In genomic region chrX:48432599-48433526, GRCm38 (mm10) we compare ENCODE assay signal across 13 mouse cellular contexts. TPM values are rescaled to one million over a fixed set of nuclear protein-coding genes. Genes with fewer than 3 reads are reported as not detected.
DNase-seq lines count a peak whose midpoint lies in the region; ATAC-seq and TF ChIP-seq lines count a peak whose summit lies in the region.
"Had no signal": no experiment of that assay in that cellular context is flagged by ENCODE, and none has a peak within 500 bp of the region (broad histone marks: within the 10 kb centered on the region; RNA-seq: fewer than 3 reads in every experiment).

No protein-coding gene starts in this region.

- TF ChIP-seq CTCF in heart, postnatal 0 days (IDR thresholded peaks at IDR 0.05; ENCODE audit: low read depth) = no peak
- TF ChIP-seq CTCF in liver, postnatal 0 days (IDR thresholded peaks at IDR 0.05; ENCODE audit: low read depth) = no peak

- WGBS in heart, postnatal 0 days = 63% methylated on average over 15 of the region's 15 CpGs
- 45% methylated on average over 15 of the region's 15 CpGs for WGBS in liver, postnatal 0 days (ENCODE audit: insufficient replicate concordance)

- no peak for TF ChIP-seq EP300 in heart, postnatal 0 days (IDR thresholded peaks at IDR 0.05; ENCODE audit: low read depth)
- TF ChIP-seq EP300 in liver, postnatal 0 days (IDR thresholded peaks at IDR 0.05; ENCODE audit: low read depth) = no peak

- 0 out of 2 replicates have a peak overlapping the region, but pooled peaks have one; percentile 15 for H3K4me2 ChIP-seq in heart, postnatal 0 days (ENCODE audit: low read depth, low read length)
- H3K4me2 ChIP-seq in liver, postnatal 0 days (ENCODE audit: low read depth, low read length) = peak overlapping the region; percentile 52
- H3K4me2 ChIP-seq: limb, embryonic 15.5 days; neural tube, embryonic 15.5 days had no signal

- no peak for ATAC-seq in heart, postnatal 0 days (ENCODE audit: insufficient read depth, low read depth)
- ATAC-seq in granulocyte monocyte progenitor cell, adult 5-6 weeks (replicated peaks; ENCODE audit: poor library complexity, severe bottlenecking) = 0 out of 2 replicates have a peak, but pooled peaks have one; percentile 5
- ATAC-seq in liver, postnatal 0 days = 0 out of 2 replicates have a peak, but pooled peaks have one; percentile 5
- ATAC-seq: forebrain, embryonic 14.5 days had no signal

- no peak overlapping the region; the same call in 1 of the 2 replicates for H3K4me3 ChIP-seq in heart, postnatal 0 days (ENCODE audit: low read depth, low read length)
- peak overlapping the region; percentile 19; the same call in 1 of the 2 replicates for H3K4me3 ChIP-seq in liver, postnatal 0 days (ENCODE audit: low read depth, low read length)
- H3K4me3 ChIP-seq: gastrocnemius, adult 2 months; limb, embryonic 15.5 days; neural tube, embryonic 15.5 days had no signal

- no peaks in the 10 kb centered on the region for H3K36me3 ChIP-seq in heart, postnatal 0 days (replicated peaks; ENCODE audit: control insufficient read depth, insufficient read depth, low read length)
- H3K36me3 ChIP-seq in liver, postnatal 0 days (replicated peaks; ENCODE audit: insufficient read depth, low read length) = no peaks in the 10 kb centered on the region
- H3K36me3 ChIP-seq: limb, embryonic 15.5 days; neural tube, embryonic 15.5 days had no signal

- 0 out of 2 replicates have a peak, but pooled peaks cover 4% of the 10 kb centered on the region for H3K4me1 ChIP-seq in heart, postnatal 0 days (ENCODE audit: control insufficient read depth, insufficient read depth)
- peaks cover 7% of the 10 kb centered on the region; the same call in 1 of the 2 replicates for H3K4me1 ChIP-seq in liver, postnatal 0 days (ENCODE audit: insufficient read depth)
- H3K4me1 ChIP-seq: neural tube, embryonic 15.5 days had no signal

- DNase-seq in heart, postnatal 0 days (ENCODE audit: low spot score) = no peak
- DNase-seq in heart, postnatal 25 days (ENCODE audit: low spot score) = no peak
- peak; percentile 54 for DNase-seq in ES-CJ7 (ENCODE audit: low read depth, low spot score)
- DNase-seq in liver, postnatal 0 days = no peak
- DNase-seq in gastrocnemius, postnatal 14 days = no peak
- no peak for DNase-seq in adrenal gland, postnatal 10 days
- DNase-seq in embryo, embryonic 11 days = no peak
- DNase-seq: cerebellum, postnatal 36 days had no signal

- H3K9me3 ChIP-seq in heart, postnatal 0 days (replicated peaks; ENCODE audit: control insufficient read depth, low read length) = no peaks in the 10 kb centered on the region
- no peaks in the 10 kb centered on the region for H3K9me3 ChIP-seq in liver, postnatal 0 days (ENCODE audit: low read length)
- H3K9me3 ChIP-seq: limb, embryonic 15.5 days; neural tube, embryonic 15.5 days had no signal

- H3K27ac ChIP-seq in heart, postnatal 0 days (ENCODE audit: low read depth) = peak overlapping the region; percentile 34; the same call in 1 of the 2 replicates
- peak overlapping the region; percentile 70 for H3K27ac ChIP-seq in liver, postnatal 0 days (ENCODE audit: low read depth)
- H3K27ac ChIP-seq: gastrocnemius, adult 2 months; limb, embryonic 15.5 days; neural tube, embryonic 15.5 days had no signal

- no peaks in the 10 kb centered on the region for H3K27me3 ChIP-seq in heart, postnatal 0 days (ENCODE audit: control insufficient read depth, insufficient read depth, low read length)
- H3K27me3 ChIP-seq in liver, postnatal 0 days (ENCODE audit: insufficient read depth, low read length) = no peaks in the 10 kb centered on the region
- H3K27me3 ChIP-seq: limb, embryonic 15.5 days; neural tube, embryonic 15.5 days had no signal

- no peak overlapping the region for H3K9ac ChIP-seq in heart, postnatal 0 days (replicated peaks; ENCODE audit: low read depth, low read length)
- no peak overlapping the region for H3K9ac ChIP-seq in liver, postnatal 0 days (replicated peaks)
- H3K9ac ChIP-seq: limb, embryonic 15.5 days; neural tube, embryonic 15.5 days had no signal

- intact Hi-C loops in heart, postnatal 25 days (cut with DNase I) = no loop called here
- intact Hi-C loops in gastrocnemius, postnatal 14 days (cut with DNase I; ENCODE audit: low total_unique reads) = no loop called here

RNA-seq across cellular contexts. Expression of gene Elf4, which starts 30.1 kb away (rescaled TPM):
- total RNA-seq in heart, postnatal 0 days (2014; rRNA removed; ENCODE audit: low replicate concordance) = 12.3 and 13.0 TPM in 2 replicates
- 4.1 and 4.6 TPM in 2 replicates for polyA plus RNA-seq in heart, postnatal 0 days (2015; fragmentation: Nextera tagmentation; extraction: Ambion mirVana)
- 1 to 10 TPM; 6.0 to 6.4 TPM for total RNA-seq in heart, postnatal 25 days (2021)
- total RNA-seq in granulocyte monocyte progenitor cell, adult 5-6 weeks (2014; fragmentation: Nextera tagmentation) = 45.1 and 47.2 TPM in 2 replicates
- 12.7 and 13.8 TPM in 2 replicates for total RNA-seq in granulocyte monocyte progenitor cell, adult 5-6 weeks (2017)
- polyA plus RNA-seq in liver, postnatal 0 days (2015; fragmentation: Nextera tagmentation; extraction: Ambion mirVana) = 1.3 and 1.5 TPM in 2 replicates
- total RNA-seq in gastrocnemius, postnatal 14 days (2021) = 1 to 10 TPM; 3.9 to 4.7 TPM
- total RNA-seq in adrenal gland, postnatal 10 days (2021) = 10 to 100 TPM; 12.8 to 18.5 TPM
